Mouse (Mus musculus): ENCODE data around the gene Ramp1. TPM values are rescaled to one million over a fixed set of nuclear protein-coding genes. Genes with fewer than 3 reads are reported as not detected.

Gene Ramp1
- polyA plus RNA-seq, 1 experiment from 2014 or later = 50.6 TPM

DNA sequence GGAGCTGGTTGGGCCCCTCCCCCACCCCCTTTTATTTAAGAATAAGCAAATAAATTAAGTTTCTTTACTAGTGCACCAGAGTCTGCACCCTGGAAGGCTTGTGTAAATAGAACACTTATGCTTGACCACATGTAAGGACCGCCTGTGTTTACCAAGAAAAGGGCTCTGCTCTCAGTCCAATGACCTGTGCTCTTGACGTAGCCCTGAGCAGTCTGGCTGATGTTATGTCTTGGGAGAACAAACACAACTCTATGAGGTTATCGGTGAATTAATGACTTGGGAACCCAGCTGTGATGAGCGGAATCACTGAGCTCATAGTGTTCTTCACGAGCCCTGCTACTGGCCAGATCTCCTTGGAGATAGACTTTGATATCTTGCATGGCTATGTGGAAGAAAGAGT, 1.6 kb downstream of the Ramp1 start:
- H3K4me1 ChIP-seq (replicated peaks) = peaks cover 36% of the 10 kb centered on the region
- H3K9me3 ChIP-seq (replicated peaks) = no peaks in the 10 kb centered on the region
- H3K36me3 ChIP-seq = no peaks in the 10 kb centered on the region
- H3K4me3 ChIP-seq = peak overlapping the region; percentile 21
- ATAC-seq (replicated peaks; ENCODE audit: insufficient number of reproducible peaks, insufficient read depth, low FRiP score, low read depth) = no peak
- H3K4me2 ChIP-seq = peak overlapping the region; percentile 88
- WGBS = 60% methylated on average over 5 of the region's 5 CpGs
- no peaks in the 10 kb centered on the region for H3K27me3 ChIP-seq
- H3K9ac ChIP-seq = no peak overlapping the region
- peak overlapping the region; percentile 55; the same call in 1 of the 2 replicates for H3K27ac ChIP-seq

DNA sequence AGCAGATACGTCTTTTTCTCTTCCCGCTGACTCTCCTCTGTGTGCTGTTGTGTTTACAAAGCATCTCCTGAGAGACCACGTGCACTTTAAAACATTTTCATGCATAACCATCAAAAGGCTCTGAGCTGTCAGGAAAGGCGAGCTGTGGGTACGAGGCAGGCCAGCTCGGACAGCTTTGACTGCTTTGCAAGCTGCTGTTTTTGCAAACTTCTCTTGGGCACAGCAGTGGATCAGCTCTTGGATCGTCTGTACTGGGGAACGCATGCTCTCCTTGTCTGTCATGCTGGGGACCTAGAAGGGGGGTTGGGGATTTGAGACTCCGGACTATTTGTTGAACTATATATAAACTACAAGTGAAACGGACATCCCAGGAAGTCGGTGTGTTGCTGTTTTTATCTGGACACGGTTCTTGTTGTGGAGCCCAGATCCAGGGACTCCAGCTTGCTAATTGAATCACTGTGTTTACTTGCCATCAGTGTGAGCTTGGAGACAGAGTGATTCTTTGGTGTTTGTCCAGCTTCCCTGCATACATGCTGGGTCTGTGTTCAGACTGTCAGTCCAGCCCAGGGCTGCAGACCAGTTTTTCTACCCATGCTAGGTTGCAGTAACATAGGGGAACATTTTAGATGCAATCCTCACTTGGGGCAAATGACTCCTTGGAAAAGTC, 2.3 kb downstream of the Ramp1 start:
- Histone ChIP-seq H3K4me3 (peak overlapping the region; percentile 21), H3K27me3 (no peaks in the 10 kb centered on the region), H3K9me3 (replicated peaks) (no peaks in the 10 kb centered on the region), H3K36me3 (no peaks in the 10 kb centered on the region), H3K4me1 (replicated peaks) (peaks cover 36% of the 10 kb centered on the region), H3K27ac (peak overlapping the region; percentile 55), H3K9ac (peak overlapping the region; percentile 24; the same call in 1 of the 2 replicates), H3K4me2 (peak overlapping the region; percentile 88)
- 21% methylated on average over 12 of the region's 12 CpGs for WGBS
- no peak for ATAC-seq (replicated peaks; ENCODE audit: insufficient number of reproducible peaks, insufficient read depth, low FRiP score, low read depth)

DNA sequence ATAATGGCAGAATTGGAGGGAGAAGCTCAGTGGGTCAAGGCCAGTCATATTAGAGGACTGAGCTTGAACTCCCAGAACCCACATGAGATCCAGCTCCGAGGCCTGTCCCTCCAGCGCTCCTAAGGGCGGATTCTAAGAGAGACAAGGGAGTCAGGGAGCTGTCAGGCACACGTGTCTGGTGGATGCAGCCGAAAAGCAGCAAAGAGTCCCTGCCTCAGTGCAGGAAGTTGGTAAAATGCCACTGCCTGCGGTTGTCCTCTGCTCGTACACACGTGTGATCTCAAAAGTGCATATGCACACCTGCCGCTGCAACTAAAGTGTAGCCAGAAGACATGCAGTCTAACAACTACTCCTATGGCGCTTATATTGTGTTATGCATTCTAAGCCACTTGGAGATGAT, 3.7 kb downstream of the Ramp1 start:
- no peak overlapping the region for H3K9ac ChIP-seq
- H3K4me3 ChIP-seq = no peak overlapping the region
- ATAC-seq (replicated peaks; ENCODE audit: insufficient number of reproducible peaks, insufficient read depth, low FRiP score, low read depth) = no peak
- no peaks in the 10 kb centered on the region for H3K9me3 ChIP-seq (replicated peaks)
- 70% methylated on average over 10 of the region's 10 CpGs for WGBS
- no peaks in the 10 kb centered on the region for H3K27me3 ChIP-seq
- H3K4me2 ChIP-seq = no peak overlapping the region
- no peaks in the 10 kb centered on the region for H3K36me3 ChIP-seq
- H3K4me1 ChIP-seq (replicated peaks) = peaks cover 36% of the 10 kb centered on the region
- no peak overlapping the region for H3K27ac ChIP-seq

DNA sequence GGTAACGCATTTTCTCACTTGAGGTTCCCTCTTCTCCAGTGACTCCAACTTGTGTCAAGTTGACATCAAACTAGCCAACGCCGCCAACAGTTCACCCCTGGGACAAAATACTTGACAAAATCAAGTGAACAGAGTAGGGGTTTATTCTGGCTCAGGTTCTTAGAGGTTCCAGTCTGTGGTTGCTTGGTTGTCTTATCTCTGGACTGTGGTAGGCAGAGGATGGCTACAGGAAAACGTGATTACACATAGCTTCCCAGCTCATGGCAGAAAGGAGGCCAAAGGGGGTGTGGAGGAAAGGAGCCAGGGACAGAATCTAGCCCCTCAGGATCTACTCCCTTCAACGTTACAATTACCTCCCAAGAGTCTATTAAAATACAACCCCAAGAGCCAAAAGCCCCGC, 7.1 kb downstream of the Ramp1 start:
- Histone ChIP-seq H3K36me3 (no peaks in the 10 kb centered on the region), H3K4me3 (no peak overlapping the region), H3K9ac (no peak overlapping the region), H3K27me3 (no peaks in the 10 kb centered on the region), H3K27ac (no peak overlapping the region), H3K4me2 (no peak overlapping the region), H3K4me1 (replicated peaks) (peaks cover 11% of the 10 kb centered on the region), H3K9me3 (replicated peaks) (no peaks in the 10 kb centered on the region)
- no peak for ATAC-seq (replicated peaks; ENCODE audit: insufficient number of reproducible peaks, insufficient read depth, low FRiP score, low read depth)
- WGBS = 81% methylated on average over 6 of the region's 6 CpGs

DNA sequence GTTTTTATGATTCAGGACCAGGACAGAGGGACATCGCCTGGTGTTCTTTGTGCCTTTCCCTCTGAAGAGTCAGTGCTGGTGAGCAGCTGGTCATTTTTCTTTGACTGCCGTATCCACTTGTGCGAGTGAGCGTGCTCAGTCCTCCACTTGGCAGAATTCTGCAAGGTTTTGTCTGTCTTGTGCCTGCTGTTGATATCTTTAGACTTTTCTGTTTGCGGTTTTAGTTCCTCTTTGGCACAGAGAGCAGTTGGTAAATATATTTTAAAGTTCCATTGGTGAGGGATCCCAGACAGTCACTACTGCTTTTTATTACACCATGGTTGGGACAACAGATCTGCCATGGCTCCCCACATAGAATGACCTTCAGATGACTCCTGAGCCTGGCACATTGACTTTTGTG, 7.7 kb downstream of the Ramp1 start:
- no peak for ATAC-seq (replicated peaks; ENCODE audit: insufficient number of reproducible peaks, insufficient read depth, low FRiP score, low read depth)
- peak overlapping the region; percentile 54 for H3K27ac ChIP-seq
- 88% methylated on average over 5 of the region's 5 CpGs for WGBS
- peaks cover 6% of the 10 kb centered on the region for H3K4me1 ChIP-seq (replicated peaks)
- H3K4me2 ChIP-seq = no peak overlapping the region
- no peaks in the 10 kb centered on the region for H3K9me3 ChIP-seq (replicated peaks)
- no peaks in the 10 kb centered on the region for H3K36me3 ChIP-seq
- no peak overlapping the region for H3K4me3 ChIP-seq
- H3K9ac ChIP-seq = no peak overlapping the region
- no peaks in the 10 kb centered on the region for H3K27me3 ChIP-seq

DNA sequence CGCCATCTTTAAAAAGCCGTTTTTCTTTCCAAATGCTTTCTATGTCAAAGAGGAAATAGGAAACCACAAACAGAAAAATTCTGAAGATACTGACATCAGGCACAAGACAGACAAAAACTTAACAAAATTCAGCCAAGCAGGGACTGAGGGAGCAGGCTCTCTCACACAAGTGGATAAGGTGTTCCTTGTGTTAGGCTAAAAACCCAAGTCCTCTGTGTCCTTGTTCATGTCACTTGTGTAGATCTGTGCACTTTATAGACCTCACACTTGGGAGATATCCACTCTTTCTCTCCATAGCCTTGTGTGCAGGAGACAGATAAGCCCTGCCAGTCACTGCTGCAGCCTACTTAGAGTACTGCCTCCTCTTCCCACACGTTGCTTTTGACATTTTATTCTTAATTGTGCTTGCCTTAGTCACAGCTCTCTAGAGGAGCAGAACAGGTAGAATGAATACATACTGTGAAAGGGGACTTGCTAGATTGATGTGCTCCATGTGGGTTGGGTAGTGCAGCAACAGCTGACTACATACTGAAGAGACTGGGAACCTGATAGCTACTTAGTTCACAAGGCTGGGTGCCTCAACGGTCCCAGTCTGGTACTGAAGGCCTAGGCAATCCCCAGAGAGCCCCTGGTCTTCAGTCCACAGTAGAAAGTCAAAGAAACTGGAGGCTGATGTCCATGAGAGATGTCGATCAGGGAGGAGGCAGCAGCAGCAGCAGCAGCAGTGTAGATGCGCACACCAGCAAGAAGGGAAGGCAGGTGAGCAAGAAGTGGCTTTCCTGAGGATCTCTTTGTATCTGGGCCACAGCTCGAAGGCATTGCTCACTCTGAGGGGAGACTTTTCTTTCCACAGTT, 8.4 kb downstream of the Ramp1 start:
- Histone ChIP-seq H3K4me3 (no peak overlapping the region), H3K36me3 (no peaks in the 10 kb centered on the region), H3K4me2 (no peak overlapping the region), H3K9ac (no peak overlapping the region), H3K9me3 (replicated peaks) (no peaks in the 10 kb centered on the region), H3K4me1 (replicated peaks) (no peaks in the 10 kb centered on the region), H3K27ac (peak overlapping the region; percentile 54), H3K27me3 (no peaks in the 10 kb centered on the region)
- no peak for ATAC-seq (replicated peaks; ENCODE audit: insufficient number of reproducible peaks, insufficient read depth, low FRiP score, low read depth)
- 78% methylated on average over 7 of the region's 7 CpGs for WGBS

DNA sequence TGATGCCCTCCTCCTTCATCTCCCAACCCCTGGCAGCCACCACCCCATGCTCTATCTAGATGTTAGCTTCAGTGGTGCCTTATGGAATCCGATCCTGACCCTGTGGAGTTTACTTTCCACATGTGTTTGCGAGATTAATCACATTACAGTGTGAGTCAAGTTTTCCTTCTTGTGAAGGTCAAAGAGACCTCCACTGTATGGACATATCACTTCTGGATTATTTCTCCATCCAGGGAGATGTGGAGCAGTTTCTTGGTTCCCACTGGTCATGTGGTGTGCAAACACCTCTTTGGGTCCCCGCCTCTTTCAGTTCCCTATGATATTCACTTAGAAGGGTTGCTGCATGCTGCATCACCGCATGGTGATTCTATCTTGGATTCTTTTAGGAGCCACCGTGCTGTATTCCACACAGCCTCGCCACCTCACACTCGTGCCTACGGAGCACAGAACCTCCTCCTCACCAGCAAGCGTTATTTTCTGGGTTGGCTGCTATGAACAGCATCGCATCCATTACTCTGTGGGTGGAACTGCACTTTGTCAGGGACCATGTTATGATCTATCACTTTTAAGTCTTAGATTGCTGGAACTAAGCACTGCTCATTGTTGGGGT, 9.3 kb downstream of the Ramp1 start:
- no peak overlapping the region for H3K27ac ChIP-seq
- H3K4me3 ChIP-seq = no peak overlapping the region
- 83% methylated on average over 10 of the region's 10 CpGs for WGBS
- no peak overlapping the region for H3K4me2 ChIP-seq
- no peaks in the 10 kb centered on the region for H3K27me3 ChIP-seq
- no peak for ATAC-seq (replicated peaks; ENCODE audit: insufficient number of reproducible peaks, insufficient read depth, low FRiP score, low read depth)
- no peaks in the 10 kb centered on the region for H3K4me1 ChIP-seq (replicated peaks)
- H3K9me3 ChIP-seq (replicated peaks) = no peaks in the 10 kb centered on the region
- H3K36me3 ChIP-seq = no peaks in the 10 kb centered on the region
- H3K9ac ChIP-seq = no peak overlapping the region

DNA sequence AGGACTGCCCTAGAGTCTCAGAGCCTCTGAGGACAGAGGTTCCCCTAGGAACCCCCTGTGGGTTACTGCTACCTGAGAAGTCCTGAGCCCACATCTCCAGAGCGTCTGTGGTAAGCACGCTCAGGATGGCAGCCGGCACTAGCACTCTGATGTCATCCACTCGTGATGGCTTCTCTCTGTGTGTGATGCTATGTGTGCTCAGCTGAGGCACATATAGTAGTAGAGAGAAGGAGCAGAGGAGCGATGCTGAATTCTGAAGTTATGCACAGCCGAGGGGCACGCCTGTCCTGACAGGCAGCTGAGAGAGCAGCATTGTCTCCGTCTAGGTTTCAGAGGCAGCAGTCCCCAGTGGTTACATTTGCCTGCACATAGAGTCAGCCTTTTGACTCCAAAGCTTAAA, 12.6 kb downstream of the Ramp1 start:
- WGBS = 73% methylated on average over 8 of the region's 8 CpGs
- H3K36me3 ChIP-seq = no peaks in the 10 kb centered on the region
- no peak overlapping the region for H3K4me2 ChIP-seq
- H3K27ac ChIP-seq = no peak overlapping the region
- ATAC-seq (replicated peaks; ENCODE audit: insufficient number of reproducible peaks, insufficient read depth, low FRiP score, low read depth) = no peak
- H3K9me3 ChIP-seq (replicated peaks) = no peaks in the 10 kb centered on the region
- no peaks in the 10 kb centered on the region for H3K4me1 ChIP-seq (replicated peaks)
- H3K4me3 ChIP-seq = no peak overlapping the region
- no peaks in the 10 kb centered on the region for H3K27me3 ChIP-seq
- H3K9ac ChIP-seq = no peak overlapping the region

DNA sequence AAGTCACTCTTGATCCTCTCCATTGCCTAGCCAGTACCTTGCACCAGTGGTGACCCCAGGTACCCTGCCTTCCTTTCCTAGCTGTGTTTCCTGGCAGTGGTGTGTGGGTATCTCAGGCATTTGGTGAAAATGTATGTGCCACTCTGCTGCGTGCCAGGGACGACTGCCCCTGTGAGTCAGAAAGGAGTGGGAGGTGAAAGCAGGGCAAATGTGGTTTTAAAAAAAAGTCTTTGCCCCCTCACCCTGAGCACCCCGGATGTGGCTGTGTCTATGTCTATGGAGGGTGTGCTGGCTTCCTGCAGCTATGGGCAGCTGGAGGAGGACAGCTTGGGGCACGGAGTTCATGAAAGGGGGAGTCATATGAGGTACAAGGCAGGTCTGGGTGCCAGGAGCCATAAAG, 13.6 kb downstream of the Ramp1 start:
- H3K9ac ChIP-seq = no peak overlapping the region
- no peaks in the 10 kb centered on the region for H3K9me3 ChIP-seq (replicated peaks)
- 82% methylated on average over 4 of the region's 4 CpGs for WGBS
- H3K36me3 ChIP-seq = no peaks in the 10 kb centered on the region
- no peak for ATAC-seq (replicated peaks; ENCODE audit: insufficient number of reproducible peaks, insufficient read depth, low FRiP score, low read depth)
- no peak overlapping the region for H3K27ac ChIP-seq
- H3K4me3 ChIP-seq = no peak overlapping the region
- H3K27me3 ChIP-seq = no peaks in the 10 kb centered on the region
- no peak overlapping the region for H3K4me2 ChIP-seq
- no peaks in the 10 kb centered on the region for H3K4me1 ChIP-seq (replicated peaks)

DNA sequence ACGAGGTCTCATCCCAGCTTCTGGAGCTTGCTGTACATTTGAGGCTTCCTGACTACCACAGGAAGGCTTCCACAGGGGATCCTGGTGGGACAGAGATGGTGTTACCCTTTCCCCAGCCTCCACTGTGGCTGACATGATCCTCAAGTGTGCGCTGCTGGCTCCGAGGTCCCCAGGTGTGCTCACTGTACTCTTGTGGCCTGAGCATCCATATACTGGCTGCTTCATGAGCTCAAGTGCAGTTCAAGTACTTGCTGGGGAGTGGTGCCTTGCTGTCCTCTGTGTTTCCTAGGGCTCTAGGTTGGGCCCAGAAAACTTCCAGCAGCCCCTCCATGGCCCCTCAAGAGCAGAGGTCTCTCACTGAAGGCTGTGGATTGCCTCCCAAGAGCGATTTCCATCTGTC, 14.1 kb downstream of the Ramp1 start:
- Histone ChIP-seq H3K4me1 (replicated peaks) (no peaks in the 10 kb centered on the region), H3K27ac (no peak overlapping the region), H3K27me3 (no peaks in the 10 kb centered on the region), H3K4me3 (no peak overlapping the region), H3K4me2 (no peak overlapping the region), H3K9ac (no peak overlapping the region), H3K36me3 (no peaks in the 10 kb centered on the region; the same call in 1 of the 2 replicates), H3K9me3 (replicated peaks) (no peaks in the 10 kb centered on the region)
- no peak for ATAC-seq (replicated peaks; ENCODE audit: insufficient number of reproducible peaks, insufficient read depth, low FRiP score, low read depth)
- 89% methylated on average over 4 of the region's 4 CpGs for WGBS

DNA sequence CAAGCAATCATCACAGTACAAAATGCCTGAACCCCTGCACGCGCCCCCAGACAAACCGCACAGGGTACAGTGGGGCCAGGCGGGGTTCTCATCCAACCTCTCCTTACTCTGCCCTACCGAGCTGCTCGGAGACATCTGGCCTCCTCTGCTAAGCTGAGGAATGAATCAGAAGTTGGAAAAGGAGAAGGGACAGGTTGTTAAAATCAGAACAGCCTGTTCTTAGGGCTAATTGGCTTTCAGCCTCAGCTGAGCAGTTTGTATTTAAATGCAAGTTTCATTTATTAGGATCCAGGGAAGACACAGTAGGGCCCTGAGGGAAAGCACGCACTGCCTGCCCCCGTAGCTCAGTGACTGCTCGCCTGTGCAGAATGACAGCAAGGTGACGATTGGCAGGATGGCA, 20.2 kb downstream of the Ramp1 start:
- Histone ChIP-seq H3K36me3 (no peaks in the 10 kb centered on the region; the same call in 1 of the 2 replicates), H3K4me3 (no peak overlapping the region), H3K4me2 (no peak overlapping the region), H3K4me1 (replicated peaks) (no peaks in the 10 kb centered on the region), H3K27ac (no peak overlapping the region), H3K27me3 (no peaks in the 10 kb centered on the region), H3K9me3 (replicated peaks) (no peaks in the 10 kb centered on the region), H3K9ac (no peak overlapping the region)
- ATAC-seq (replicated peaks; ENCODE audit: insufficient number of reproducible peaks, insufficient read depth, low FRiP score, low read depth) = no peak
- 87% methylated on average over 10 of the region's 10 CpGs for WGBS

All from heart, embryonic 15.5 days (tissue).